Mouse (Mus musculus): ENCODE measurements around the gene Ptgs1.
"Not testable (repeated sequence)": the region's sequence is repeated elsewhere in the genome, so short reads cannot be mapped to it uniquely, and the experiment has no call there.

Ptgs1 gene

GRCm38 (mm10) chr2:36230366-36230765, at the start of gene Ptgs1:
TSS of gene Ptgs1 (plus strand) at chr2:36230426.
- DNase-seq (ENCODE audit: low spot score in 2 of 2), result peak; percentile 57

GRCm38 (mm10) chr2:36181587-36182368, 48.4 kb upstream of the Ptgs1 start:
- not testable (repeated sequence) for DNase-seq (ENCODE audit: low spot score in 2 of 2)

- DNase-seq (ENCODE audit: low spot score in 2 of 2), result peak; percentile 45 to 56
Observed at GRCm38 (mm10) chr2:36183278-36183677, 46.9 kb upstream of the Ptgs1 start.

GRCm38 (mm10) chr2:36184192-36184591, 46.0 kb upstream of the Ptgs1 start:
- no peak for DNase-seq (ENCODE audit: low spot score in 2 of 2)

- DNase-seq (ENCODE audit: low spot score in 2 of 2), result no peak
Observed at GRCm38 (mm10) chr2:36184876-36185275, 45.4 kb upstream of the Ptgs1 start.

- DNase-seq (ENCODE audit: low spot score in 2 of 2), result not testable (repeated sequence)
Observed at GRCm38 (mm10) chr2:36189200-36189599, 41.0 kb upstream of the Ptgs1 start.

- DNase-seq (ENCODE audit: low spot score in 2 of 2), result no peak
Observed at GRCm38 (mm10) chr2:36191098-36191941, 38.9 kb upstream of the Ptgs1 start.

- no peak for DNase-seq (ENCODE audit: low spot score in 2 of 2)
Observed at GRCm38 (mm10) chr2:36197021-36197420, 33.2 kb upstream of the Ptgs1 start.

- peak; percentile 73 to 84 for DNase-seq (ENCODE audit: low spot score in 2 of 2)
Observed at GRCm38 (mm10) chr2:36197919-36198881, 32.0 kb upstream of the Ptgs1 start.

GRCm38 (mm10) chr2:36198882-36199262, 31.4 kb upstream of the Ptgs1 start:
- DNase-seq (ENCODE audit: low spot score in 2 of 2), result no peak

- no peak for DNase-seq (ENCODE audit: low spot score in 2 of 2)
Observed at GRCm38 (mm10) chr2:36200813-36201212, 29.4 kb upstream of the Ptgs1 start.

- no peak for DNase-seq (ENCODE audit: low spot score in 2 of 2)
Observed at GRCm38 (mm10) chr2:36201756-36202610, 28.2 kb upstream of the Ptgs1 start.

- DNase-seq (ENCODE audit: low spot score in 2 of 2), result no peak
Observed at GRCm38 (mm10) chr2:36202611-36202880, 27.7 kb upstream of the Ptgs1 start.

- DNase-seq (ENCODE audit: low spot score in 2 of 2), result no peak
Observed at GRCm38 (mm10) chr2:36203011-36203825, 27.0 kb upstream of the Ptgs1 start.

- no peak for DNase-seq (ENCODE audit: low spot score in 2 of 2)
Observed at GRCm38 (mm10) chr2:36204595-36204994, 25.6 kb upstream of the Ptgs1 start.

- DNase-seq (ENCODE audit: low spot score in 2 of 2), result no peak
Observed at GRCm38 (mm10) chr2:36207071-36207470, 23.2 kb upstream of the Ptgs1 start.

- DNase-seq (ENCODE audit: low spot score in 2 of 2), result no peak
Observed at GRCm38 (mm10) chr2:36210796-36211195, 19.4 kb upstream of the Ptgs1 start.

GRCm38 (mm10) chr2:36211785-36212184, 18.4 kb upstream of the Ptgs1 start:
- no peak for DNase-seq (ENCODE audit: low spot score in 2 of 2)

- DNase-seq (ENCODE audit: low spot score in 2 of 2), result peak; percentile 60
Observed at GRCm38 (mm10) chr2:36213108-36213507, 17.1 kb upstream of the Ptgs1 start.

- peak; percentile 72 to 83 for DNase-seq (ENCODE audit: low spot score in 2 of 2)
Observed at GRCm38 (mm10) chr2:36214023-36214422, 16.2 kb upstream of the Ptgs1 start.

Data from heart, adult 9 months (tissue).